Comparison of ENCODE assay signal across 21 mouse cellular contexts in the genomic region with DNA sequence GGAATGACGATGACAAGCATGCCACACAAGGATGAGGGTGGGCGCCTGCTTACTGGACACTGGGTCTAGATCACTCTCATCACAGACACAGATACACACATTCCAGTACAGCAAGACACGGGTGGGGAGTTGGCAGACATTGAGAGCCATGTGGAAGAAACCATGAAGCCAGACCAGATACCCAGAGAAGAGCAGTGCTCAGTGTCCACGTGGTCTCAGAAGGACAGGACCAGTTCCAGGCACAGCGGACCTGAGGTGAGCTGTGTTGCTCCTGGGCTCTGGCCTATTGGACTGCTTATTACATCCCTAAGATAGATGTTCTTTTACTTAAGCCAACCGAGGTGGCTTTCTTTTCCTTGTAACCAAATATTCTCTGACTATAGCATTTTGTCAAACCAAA.
DNase-seq lines count a peak whose midpoint lies in the region; ATAC-seq and TF ChIP-seq lines count a peak whose summit lies in the region.
"Had no signal": no experiment of that assay in that cellular context is flagged by ENCODE, and none has a peak within 500 bp of the region (broad histone marks: within the 10 kb centered on the region; RNA-seq: fewer than 3 reads in every experiment).

No protein-coding gene starts in this region.

- no peaks in the 10 kb centered on the region for H3K27me3 ChIP-seq in intestine, embryonic 16.5 days (replicated peaks; ENCODE audit: control insufficient read depth, insufficient read depth, low read length)
- no peaks in the 10 kb centered on the region for H3K27me3 ChIP-seq in intestine, embryonic 15.5 days (replicated peaks)
- H3K27me3 ChIP-seq in midbrain, embryonic 16.5 days (ENCODE audit: control insufficient read depth, insufficient read depth, low read depth, low read length): no peaks in the 10 kb centered on the region
- no peaks in the 10 kb centered on the region for H3K27me3 ChIP-seq in thymus, adult 2 months (ENCODE audit: control insufficient read depth, insufficient read depth, low read length)
- H3K27me3 ChIP-seq: CH12.LX had no signal

- WGBS in intestine, embryonic 16.5 days: 79% methylated on average over 6 of the region's 6 CpGs
- WGBS in intestine, embryonic 15.5 days: 71% methylated on average over 6 of the region's 6 CpGs
- 89% methylated on average over 6 of the region's 6 CpGs for WGBS in midbrain, embryonic 16.5 days
- 88% methylated on average over 6 of the region's 6 CpGs for WGBS in thymus, adult 2 months

- H3K36me3 ChIP-seq in intestine, embryonic 16.5 days (ENCODE audit: control insufficient read depth, insufficient read depth, low read length): 0 out of 2 replicates have a peak, but pooled peaks cover 4% of the 10 kb centered on the region
- H3K36me3 ChIP-seq in intestine, embryonic 15.5 days: peaks cover 4% of the 10 kb centered on the region; the same call in 1 of the 2 replicates
- no peaks in the 10 kb centered on the region for H3K36me3 ChIP-seq in midbrain, embryonic 16.5 days (ENCODE audit: control insufficient read depth, insufficient read depth, low read length)
- H3K36me3 ChIP-seq in thymus, adult 2 months (ENCODE audit: control insufficient read depth, insufficient read depth, low read length): no peaks in the 10 kb centered on the region

- TF ChIP-seq POLR2A in thymus, adult 2 months (IDR thresholded peaks at IDR 0.05; ENCODE audit: control insufficient read depth, extremely low read depth, insufficient read depth, low read length, poor library complexity): no peak

- H3K9ac ChIP-seq in intestine, embryonic 16.5 days (ENCODE audit: low read depth, low read length): no peak overlapping the region
- H3K9ac ChIP-seq in intestine, embryonic 15.5 days: no peak overlapping the region
- H3K9ac ChIP-seq in midbrain, embryonic 16.5 days (ENCODE audit: low read depth, low read length): no peak overlapping the region
- H3K9ac ChIP-seq: liver, postnatal 0 days had no signal

- no peak overlapping the region for H3K27ac ChIP-seq in intestine, embryonic 16.5 days (ENCODE audit: low read length)
- H3K27ac ChIP-seq in intestine, embryonic 15.5 days: no peak overlapping the region
- 0 out of 2 replicates have a peak overlapping the region, but pooled peaks have one; percentile 3 for H3K27ac ChIP-seq in brown adipose tissue, adult 24 weeks (replicated peaks; ENCODE audit: low read depth, low read length)
- peak overlapping the region; percentile 48 for H3K27ac ChIP-seq in midbrain, embryonic 16.5 days (ENCODE audit: low read length)
- no peak overlapping the region for H3K27ac ChIP-seq in thymus, adult 2 months (ENCODE audit: control insufficient read depth, insufficient read depth, low read length)
- H3K27ac ChIP-seq: forebrain, embryonic 10.5 days; kidney, postnatal 0 days; limb, embryonic 10.5 days had no signal

- 0 out of 2 replicates have a peak, but pooled peaks have one; percentile 25 for ATAC-seq in intestine, embryonic 16.5 days
- no peak for ATAC-seq in intestine, embryonic 15.5 days
- ATAC-seq in midbrain, embryonic 16.5 days: peak; percentile 41; the same call in 1 of the 2 replicates
- ATAC-seq: liver, postnatal 0 days had no signal

- H3K4me1 ChIP-seq in intestine, embryonic 16.5 days (ENCODE audit: control insufficient read depth, insufficient read depth, low read length): peaks cover 15% of the 10 kb centered on the region
- H3K4me1 ChIP-seq in intestine, embryonic 15.5 days (replicated peaks): peaks cover 15% of the 10 kb centered on the region
- H3K4me1 ChIP-seq in brown adipose tissue, adult 24 weeks (ENCODE audit: control insufficient read depth, insufficient read depth, insufficient read length, low read length): peaks cover 23% of the 10 kb centered on the region
- peaks cover 37% of the 10 kb centered on the region for H3K4me1 ChIP-seq in midbrain, embryonic 16.5 days (ENCODE audit: control insufficient read depth, insufficient read depth, low read length)
- no peaks in the 10 kb centered on the region; the same call in 1 of the 2 replicates for H3K4me1 ChIP-seq in thymus, adult 2 months (replicated peaks; ENCODE audit: control insufficient read depth, insufficient read depth, low read length)
- H3K4me1 ChIP-seq: limb, embryonic 10.5 days had no signal

- no peak overlapping the region for H3K4me3 ChIP-seq in intestine, embryonic 16.5 days (ENCODE audit: low read length)
- H3K4me3 ChIP-seq in intestine, embryonic 15.5 days (replicated peaks): no peak overlapping the region
- H3K4me3 ChIP-seq in brown adipose tissue, adult 24 weeks (ENCODE audit: insufficient read depth, low read depth, low read length): no peak overlapping the region
- H3K4me3 ChIP-seq in midbrain, embryonic 16.5 days (ENCODE audit: low read depth, low read length): no peak overlapping the region
- H3K4me3 ChIP-seq in thymus, adult 2 months (ENCODE audit: control insufficient read depth, insufficient read depth, low read length): no peak overlapping the region
- H3K4me3 ChIP-seq: forebrain, embryonic 10.5 days; limb, embryonic 10.5 days had no signal

- H3K4me2 ChIP-seq in intestine, embryonic 16.5 days (ENCODE audit: low read depth, low read length): no peak overlapping the region
- no peak overlapping the region for H3K4me2 ChIP-seq in intestine, embryonic 15.5 days (replicated peaks)
- 0 out of 2 replicates have a peak overlapping the region, but pooled peaks have one; percentile 12 for H3K4me2 ChIP-seq in midbrain, embryonic 16.5 days (ENCODE audit: low read length)

- H3K9me3 ChIP-seq in intestine, embryonic 16.5 days (ENCODE audit: control insufficient read depth, low read length): no peaks in the 10 kb centered on the region
- H3K9me3 ChIP-seq in intestine, embryonic 15.5 days: no peaks in the 10 kb centered on the region
- no peaks in the 10 kb centered on the region for H3K9me3 ChIP-seq in midbrain, embryonic 16.5 days (replicated peaks; ENCODE audit: control insufficient read depth, low read length, poor library complexity, severe bottlenecking)
- H3K9me3 ChIP-seq: limb, embryonic 10.5 days had no signal

- TF ChIP-seq CTCF in thymus, adult 2 months (IDR thresholded peaks at IDR 0.05; ENCODE audit: borderline replicate concordance, control insufficient read depth, extremely low read depth, insufficient read depth, low read length, poor library complexity): no peak

- DNase-seq in gastrocnemius, adult 18-20 months (ENCODE audit: low spot score): peak; percentile 34
- no peak for DNase-seq in gastrocnemius, postnatal 10 days
- DNase-seq in urinary bladder, postnatal 10 days (ENCODE audit: low spot score): no peak
- no peak for DNase-seq in thymus, adult 2 months
- DNase-seq: adrenal gland, postnatal 14 days; cerebellum, adult 11-12 months; heart, adult 18-20 months; heart, postnatal 36 days; kidney, adult 11 months; liver, postnatal 0 days; lung, postnatal 14 days; right cerebral cortex, postnatal 14 days; thymus, postnatal 14 days had no signal

Comparison
In these comparisons a context has a peak if more than half of its experiments do, and no peak if none do; other contexts are left out.
1. H3K27ac ChIP-seq: peak in brown adipose tissue, adult 24 weeks (single experiment) and midbrain, embryonic 16.5 days (single experiment); none in intestine, embryonic 16.5 days (single experiment), intestine, embryonic 15.5 days (single experiment) and thymus, adult 2 months (single experiment).